Mouse (Mus musculus): ENCODE measurements around the gene Gm4353. TPM values are rescaled to one million over a fixed set of nuclear protein-coding genes. Genes with fewer than 3 reads are reported as not detected.

Gm4353 gene
- polyA plus RNA-seq, 1 experiment from 2014 or later = 1.1 TPM

GRCm38 (mm10) chr7:116121202-116121601, 36.8 kb upstream of the Gm4353 start:
- no peak overlapping the region for H3K27ac ChIP-seq (ENCODE audit: low read length)
- ATAC-seq (ENCODE audit: low FRiP score, low TSS enrichment) = no peak
- no peak overlapping the region for H3K4me2 ChIP-seq (replicated peaks; ENCODE audit: low read depth, low read length)
- no peak overlapping the region for H3K9ac ChIP-seq (replicated peaks; ENCODE audit: low read length)
- H3K27me3 ChIP-seq (ENCODE audit: insufficient read depth, low read length) = no peaks in the 10 kb centered on the region
- no peaks in the 10 kb centered on the region for H3K36me3 ChIP-seq (ENCODE audit: insufficient read depth, low read length)
- H3K4me1 ChIP-seq (ENCODE audit: insufficient read depth, low read length) = no peaks in the 10 kb centered on the region
- whole genome bisulfite sequencing = 81% methylated on average over 11 of the region's 11 CpGs
- peaks cover 5% of the 10 kb centered on the region; the same call in 1 of the 2 replicates for H3K9me3 ChIP-seq (ENCODE audit: low read length)
- H3K4me3 ChIP-seq (ENCODE audit: low read length) = no peak overlapping the region

- ATAC-seq (ENCODE audit: low FRiP score, low TSS enrichment) = no peak
- WGBS = 90% methylated on average over 4 of the region's 4 CpGs
These were observed 36.3 kb upstream of the Gm4353 start for GRCm38 (mm10) chr7:116120737-116121136.

GRCm38 (mm10) chr7:116119306-116119857, 34.9 kb upstream of the Gm4353 start:
- Histone ChIP-seq H3K27ac (ENCODE audit: low read length) (no peak overlapping the region), H3K4me2 (replicated peaks; ENCODE audit: low read depth, low read length) (no peak overlapping the region), H3K4me1 (ENCODE audit: insufficient read depth, low read length) (no peaks in the 10 kb centered on the region), H3K9ac (replicated peaks; ENCODE audit: low read length) (no peak overlapping the region), H3K27me3 (ENCODE audit: insufficient read depth, low read length) (no peaks in the 10 kb centered on the region), H3K9me3 (ENCODE audit: low read length) (peaks cover 5% of the 10 kb centered on the region; the same call in 1 of the 2 replicates), H3K36me3 (ENCODE audit: insufficient read depth, low read length) (no peaks in the 10 kb centered on the region), H3K4me3 (ENCODE audit: low read length) (no peak overlapping the region)
- ATAC-seq (ENCODE audit: low FRiP score, low TSS enrichment) = no peak
- WGBS = 75% methylated on average over 1 of the region's 1 CpGs

More at GRCm38 (mm10) chr7:116120737-116121136, 36.3 kb upstream of the Gm4353 start:
- Histone ChIP-seq H3K4me3 (ENCODE audit: low read length) (no peak overlapping the region), H3K9ac (replicated peaks; ENCODE audit: low read length) (no peak overlapping the region), H3K4me2 (replicated peaks; ENCODE audit: low read depth, low read length) (no peak overlapping the region), H3K36me3 (ENCODE audit: insufficient read depth, low read length) (no peaks in the 10 kb centered on the region), H3K9me3 (ENCODE audit: low read length) (peaks cover 5% of the 10 kb centered on the region; the same call in 1 of the 2 replicates), H3K4me1 (ENCODE audit: insufficient read depth, low read length) (no peaks in the 10 kb centered on the region), H3K27me3 (ENCODE audit: insufficient read depth, low read length) (no peaks in the 10 kb centered on the region), H3K27ac (ENCODE audit: low read length) (no peak overlapping the region)

- Histone ChIP-seq H3K4me1 (ENCODE audit: insufficient read depth, low read length) (no peaks in the 10 kb centered on the region), H3K4me3 (ENCODE audit: low read length) (no peak overlapping the region), H3K9ac (replicated peaks; ENCODE audit: low read length) (no peak overlapping the region), H3K4me2 (replicated peaks; ENCODE audit: low read depth, low read length) (no peak overlapping the region), H3K27ac (ENCODE audit: low read length) (no peak overlapping the region), H3K9me3 (ENCODE audit: low read length) (peaks cover 5% of the 10 kb centered on the region; the same call in 1 of the 2 replicates), H3K27me3 (ENCODE audit: insufficient read depth, low read length) (no peaks in the 10 kb centered on the region), H3K36me3 (ENCODE audit: insufficient read depth, low read length) (no peaks in the 10 kb centered on the region)
- ATAC-seq (ENCODE audit: low FRiP score, low TSS enrichment) = no peak
- WGBS = 79% methylated on average over 2 of the region's 2 CpGs
These were observed 31.6 kb upstream of the Gm4353 start for GRCm38 (mm10) chr7:116115991-116116390.

- no peaks in the 10 kb centered on the region for H3K4me1 ChIP-seq (ENCODE audit: insufficient read depth, low read length)
- no peak for ATAC-seq (ENCODE audit: low FRiP score, low TSS enrichment)
- no peak overlapping the region for H3K4me2 ChIP-seq (replicated peaks; ENCODE audit: low read depth, low read length)
- H3K27ac ChIP-seq (ENCODE audit: low read length) = no peak overlapping the region
- H3K27me3 ChIP-seq (ENCODE audit: insufficient read depth, low read length) = no peaks in the 10 kb centered on the region
- peaks cover 5% of the 10 kb centered on the region; the same call in 1 of the 2 replicates for H3K9me3 ChIP-seq (ENCODE audit: low read length)
- H3K36me3 ChIP-seq (ENCODE audit: insufficient read depth, low read length) = no peaks in the 10 kb centered on the region
- WGBS = 51% methylated on average over 12 of the region's 12 CpGs
- H3K9ac ChIP-seq (replicated peaks; ENCODE audit: low read length) = no peak overlapping the region
- no peak overlapping the region for H3K4me3 ChIP-seq (ENCODE audit: low read length)
These were observed 30.9 kb upstream of the Gm4353 start for GRCm38 (mm10) chr7:116115216-116115930.

GRCm38 (mm10) chr7:116111546-116111945, 27.1 kb upstream of the Gm4353 start:
- no peak overlapping the region for H3K4me2 ChIP-seq (replicated peaks; ENCODE audit: low read depth, low read length)
- H3K27ac ChIP-seq (ENCODE audit: low read length) = no peak overlapping the region
- H3K9me3 ChIP-seq (ENCODE audit: low read length) = no peaks in the 10 kb centered on the region
- 0 out of 2 replicates have a peak, but pooled peaks have one; percentile 42 for ATAC-seq (ENCODE audit: low FRiP score, low TSS enrichment)
- H3K4me1 ChIP-seq (ENCODE audit: insufficient read depth, low read length) = no peaks in the 10 kb centered on the region
- H3K36me3 ChIP-seq (ENCODE audit: insufficient read depth, low read length) = 0 out of 2 replicates have a peak, but pooled peaks cover 3% of the 10 kb centered on the region
- H3K27me3 ChIP-seq (ENCODE audit: insufficient read depth, low read length) = no peaks in the 10 kb centered on the region
- 74% methylated on average over 6 of the region's 6 CpGs for WGBS
- H3K4me3 ChIP-seq (ENCODE audit: low read length) = no peak overlapping the region
- no peak overlapping the region for H3K9ac ChIP-seq (replicated peaks; ENCODE audit: low read length)

GRCm38 (mm10) chr7:116110661-116111060, 26.2 kb upstream of the Gm4353 start:
- Histone ChIP-seq H3K27me3 (ENCODE audit: insufficient read depth, low read length) (no peaks in the 10 kb centered on the region), H3K36me3 (ENCODE audit: insufficient read depth, low read length) (peaks cover 8% of the 10 kb centered on the region)

GRCm38 (mm10) chr7:116103091-116103490, 18.7 kb upstream of the Gm4353 start:
- 0 out of 2 replicates have a peak, but pooled peaks cover 12% of the 10 kb centered on the region for H3K4me1 ChIP-seq (ENCODE audit: insufficient read depth, low read length)
- no peaks in the 10 kb centered on the region for H3K27me3 ChIP-seq (ENCODE audit: insufficient read depth, low read length)
- no peak overlapping the region for H3K4me2 ChIP-seq (replicated peaks; ENCODE audit: low read depth, low read length)
- 96% methylated on average over 9 of the region's 9 CpGs for WGBS
- H3K27ac ChIP-seq (ENCODE audit: low read length) = no peak overlapping the region
- no peaks in the 10 kb centered on the region for H3K9me3 ChIP-seq (ENCODE audit: low read length)
- no peak overlapping the region for H3K4me3 ChIP-seq (ENCODE audit: low read length)
- H3K9ac ChIP-seq (replicated peaks; ENCODE audit: low read length) = no peak overlapping the region
- no peak for ATAC-seq (ENCODE audit: low FRiP score, low TSS enrichment)
- peaks cover 36% of the 10 kb centered on the region for H3K36me3 ChIP-seq (ENCODE audit: insufficient read depth, low read length)

More at GRCm38 (mm10) chr7:116110661-116111060, 26.2 kb upstream of the Gm4353 start:
- H3K27ac ChIP-seq (ENCODE audit: low read length) = no peak overlapping the region
- no peaks in the 10 kb centered on the region for H3K9me3 ChIP-seq (ENCODE audit: low read length)
- no peak for ATAC-seq (ENCODE audit: low FRiP score, low TSS enrichment)
- no peaks in the 10 kb centered on the region for H3K4me1 ChIP-seq (ENCODE audit: insufficient read depth, low read length)
- H3K4me2 ChIP-seq (replicated peaks; ENCODE audit: low read depth, low read length) = no peak overlapping the region
- H3K9ac ChIP-seq (replicated peaks; ENCODE audit: low read length) = no peak overlapping the region
- 74% methylated on average over 3 of the region's 3 CpGs for WGBS
- no peak overlapping the region for H3K4me3 ChIP-seq (ENCODE audit: low read length)

- no peak overlapping the region for H3K9ac ChIP-seq (replicated peaks; ENCODE audit: low read length)
- no peak overlapping the region for H3K4me3 ChIP-seq (ENCODE audit: low read length)
- H3K27me3 ChIP-seq (ENCODE audit: insufficient read depth, low read length) = no peaks in the 10 kb centered on the region
- H3K36me3 ChIP-seq (ENCODE audit: insufficient read depth, low read length) = peaks cover 22% of the 10 kb centered on the region
- peak overlapping the region; percentile 53; the same call in 1 of the 2 replicates for H3K27ac ChIP-seq (ENCODE audit: low read length)
- no peaks in the 10 kb centered on the region for H3K9me3 ChIP-seq (ENCODE audit: low read length)
- ATAC-seq (ENCODE audit: low FRiP score, low TSS enrichment) = peak; percentile 78
- H3K4me1 ChIP-seq (ENCODE audit: insufficient read depth, low read length) = peaks cover 18% of the 10 kb centered on the region; the same call in 1 of the 2 replicates
- 46% methylated on average over 7 of the region's 7 CpGs for WGBS
- H3K4me2 ChIP-seq (replicated peaks; ENCODE audit: low read depth, low read length) = no peak overlapping the region
These were observed 15.6 kb upstream of the Gm4353 start for GRCm38 (mm10) chr7:116099952-116100528.
